ENCODE assay signal across 8 mouse cellular contexts in genomic region chr16:90624039-90624625, GRCm38 (mm10).
DNase-seq lines count a peak whose midpoint lies in the region; ATAC-seq and TF ChIP-seq lines count a peak whose summit lies in the region.

No protein-coding gene starts in this region.

- H3K27ac ChIP-seq in forebrain, embryonic 10.5 days = peak overlapping the region; percentile 20; the same call in 1 of the 2 replicates
- no peak overlapping the region for H3K27ac ChIP-seq in forebrain, embryonic 11.5 days (ENCODE audit: low read depth, low read length)
- peak overlapping the region; percentile 58 for H3K27ac ChIP-seq in brown adipose tissue, adult 24 weeks (replicated peaks; ENCODE audit: low read depth, low read length)
- peak overlapping the region; percentile 66 for H3K27ac ChIP-seq in heart, adult 2 months

- intact Hi-C loops in heart, adult 2 months (cut with DNase I) = loop anchor here (5.0 kb wide), 3 partner anchors 82 to 237 kb away; partner anchors contain the start of gene Hunk

- peaks cover 6% of the 10 kb centered on the region; the same call in 1 of the 2 replicates for H3K9me3 ChIP-seq in forebrain, embryonic 10.5 days
- no peaks in the 10 kb centered on the region for H3K9me3 ChIP-seq in forebrain, embryonic 11.5 days (ENCODE audit: control insufficient read depth, low read length)

- peaks cover 46% of the 10 kb centered on the region for H3K4me1 ChIP-seq in forebrain, embryonic 10.5 days
- H3K4me1 ChIP-seq in forebrain, embryonic 11.5 days (replicated peaks; ENCODE audit: control insufficient read depth, insufficient read depth, low read length) = peaks cover 6% of the 10 kb centered on the region; the same call in 1 of the 2 replicates
- 0 out of 2 replicates have a peak, but pooled peaks cover 2% of the 10 kb centered on the region for H3K4me1 ChIP-seq in brown adipose tissue, adult 24 weeks (ENCODE audit: control insufficient read depth, insufficient read depth, insufficient read length, low read length)
- peaks cover 6% of the 10 kb centered on the region for H3K4me1 ChIP-seq in heart, adult 2 months (ENCODE audit: control insufficient read depth, insufficient read depth, low read length)

- no peaks in the 10 kb centered on the region for H3K36me3 ChIP-seq in forebrain, embryonic 10.5 days (replicated peaks)
- H3K36me3 ChIP-seq in forebrain, embryonic 11.5 days (ENCODE audit: control insufficient read depth, insufficient read depth, low read length) = no peaks in the 10 kb centered on the region
- H3K36me3 ChIP-seq in heart, adult 2 months (ENCODE audit: control insufficient read depth, insufficient read depth, low read length) = no peaks in the 10 kb centered on the region

- no peaks in the 10 kb centered on the region for H3K27me3 ChIP-seq in forebrain, embryonic 10.5 days (ENCODE audit: poor library complexity, severe bottlenecking)
- no peaks in the 10 kb centered on the region for H3K27me3 ChIP-seq in forebrain, embryonic 11.5 days (ENCODE audit: control insufficient read depth, insufficient read depth, low read length)
- no peaks in the 10 kb centered on the region for H3K27me3 ChIP-seq in heart, adult 2 months (ENCODE audit: control insufficient read depth, insufficient read depth, low read length)

- no peak for TF ChIP-seq CTCF in heart, adult 2 months (IDR thresholded peaks at IDR 0.05)

- ATAC-seq in forebrain, embryonic 11.5 days (replicated peaks; ENCODE audit: low FRiP score) = no peak
- no peak for ATAC-seq in megakaryocyte-erythroid progenitor cell, adult 5-6 weeks (replicated peaks; ENCODE audit: low FRiP score, low TSS enrichment, poor library complexity, severe bottlenecking)

- TF ChIP-seq EP300 in heart, adult 2 months (IDR thresholded peaks at IDR 0.05; ENCODE audit: insufficient read depth, low read depth, low read length) = no peak

- peak; percentile 51 for TF ChIP-seq POLR2A in heart, adult 2 months (IDR thresholded peaks at IDR 0.05; ENCODE audit: insufficient read depth, low read depth, low read length)

- DNase-seq in forebrain, embryonic 10.5 days (ENCODE audit: extremely low spot score, low spot score) = no peak
- no peak for DNase-seq in forebrain, embryonic 11.5 days (ENCODE audit: low spot score)
- DNase-seq in heart, adult 2 months = peak; percentile 82
- DNase-seq in kidney, adult 8-10 months = peak; percentile 58 to 66
- DNase-seq in liver = peak; percentile 43
- DNase-seq in retina, embryonic 14.5 days (ENCODE audit: low spot score) = peak; percentile 40

- H3K9ac ChIP-seq in forebrain, embryonic 11.5 days (ENCODE audit: low read length) = no peak overlapping the region
- H3K9ac ChIP-seq in heart, adult 2 months (ENCODE audit: low read depth, low read length) = no peak overlapping the region

- H3K4me2 ChIP-seq in forebrain, embryonic 11.5 days (ENCODE audit: low read depth, low read length, severe bottlenecking) = no peak overlapping the region

- no peaks in the 10 kb centered on the region for H3K79me2 ChIP-seq in heart, adult 2 months (replicated peaks; ENCODE audit: control insufficient read depth, insufficient read depth, low read length)

- H3K4me3 ChIP-seq in forebrain, embryonic 10.5 days = no peak overlapping the region
- H3K4me3 ChIP-seq in forebrain, embryonic 11.5 days (ENCODE audit: low read depth, low read length) = no peak overlapping the region
- peak overlapping the region; percentile 21; the same call in 1 of the 2 replicates for H3K4me3 ChIP-seq in brown adipose tissue, adult 24 weeks (ENCODE audit: insufficient read depth, low read depth, low read length)
- H3K4me3 ChIP-seq in heart, adult 2 months = peak overlapping the region; percentile 30

- 81% methylated on average over 17 of the region's 17 CpGs for WGBS in forebrain, embryonic 10.5 days
- WGBS in forebrain, embryonic 11.5 days = 76% methylated on average over 17 of the region's 17 CpGs
- 29% methylated on average over 17 of the region's 17 CpGs for WGBS in heart, adult 2 months

Comparison
In these comparisons a context has a peak if more than half of its experiments do, and no peak if none do; other contexts are left out.
1. DNase-seq: peak in heart, adult 2 months (2 of 2), kidney, adult 8-10 months (2 of 2), liver (single experiment) and retina, embryonic 14.5 days (single experiment); none in forebrain, embryonic 10.5 days (single experiment) and forebrain, embryonic 11.5 days (single experiment).
2. H3K4me3 ChIP-seq: peak in brown adipose tissue, adult 24 weeks (single experiment) and heart, adult 2 months (single experiment); none in forebrain, embryonic 10.5 days (single experiment) and forebrain, embryonic 11.5 days (single experiment).